Mouse (Mus musculus) G1E (cell line): ENCODE measurements at regions not wholly inside any gene's neighbourhood (a gene's known extent, or its start where the extent isn't known, plus 50 kb on each side); places are given as distances from the start of the nearest gene placed in this dataset.

Experiments used
- CTCF ChIP-seq: IDR thresholded peaks from 2 replicates; pipeline ENCODE4 v1.5.1; 2012; ENCODE audit warnings: low read depth, low read length, inconsistent platforms, mixed read lengths
- TAL1 ChIP-seq: conservative IDR thresholded peaks from 2 replicates; pipeline ENCODE4 v1.6.1; 2012; ENCODE audit warnings: low read depth, low read length, inconsistent platforms, mixed read lengths

GRCm38 (mm10) chr4:106214170-106214569, 101.8 kb upstream of the Usp24 start:
- TF ChIP-seq CTCF (no peak), TAL1 (no peak)
